Mouse (Mus musculus) CH12.LX (cell line): ENCODE results near the gene Kcnk6.

Experiments
- CHD2 ChIP-seq: IDR thresholded peaks from 2 replicates; pipeline ENCODE4 v1.6.1; 2011; ENCODE audit warnings: low read length, improper control_type of control experiment
- CTCF ChIP-seq, 2 experiments: IDR thresholded peaks in 1 of 2; conservative IDR thresholded peaks in 1 of 2; 2 replicates each; pipeline ENCODE4 v1.5.1; 2011 to 2012; ENCODE audit warnings: low read depth in 2 of 2, low read length in 2 of 2, improper control_type of control experiment in 1 of 2, inconsistent platforms in 1 of 2, mild to moderate bottlenecking in 1 of 2, moderate library complexity in 1 of 2
- EP300 ChIP-seq: IDR thresholded peaks from 2 replicates; pipeline ENCODE4 v1.6.1; 2011; ENCODE audit warnings: low read length, improper control_type of control experiment
- GABPA ChIP-seq: IDR thresholded peaks from 2 replicates; pipeline ENCODE4 v1.6.1; 2012; ENCODE audit warnings: low read depth, low read length, improper control_type of control experiment, inconsistent platforms; ENCODE audit not compliant: insufficient replicate concordance
- NRF1 ChIP-seq: IDR thresholded peaks from 2 replicates; pipeline ENCODE4 v1.6.1; 2014; ENCODE audit warnings: low read depth, mild to moderate bottlenecking, inconsistent platforms, low read length, improper control_type of control experiment, moderate library complexity
- POLR2A ChIP-seq: IDR thresholded peaks from 2 replicates; pipeline ENCODE4 v1.6.1; 2011; ENCODE audit warnings: low read depth, mild to moderate bottlenecking, improper control_type of control experiment, low read length
- POLR2AphosphoS2 ChIP-seq: IDR thresholded peaks from 2 replicates; pipeline ENCODE4 v1.6.1; 2011; ENCODE audit warnings: low read depth, low read length, improper control_type of control experiment
- SIN3A ChIP-seq: IDR thresholded peaks from 2 replicates; pipeline ENCODE4 v1.6.1; 2012; ENCODE audit warnings: low read length, improper control_type of control experiment, inconsistent platforms
- TCF12 ChIP-seq: IDR thresholded peaks from 2 replicates; pipeline ENCODE4 v1.6.1; 2014; ENCODE audit warnings: low read depth, mild to moderate bottlenecking, inconsistent platforms, low read length, improper control_type of control experiment
- ZMIZ1 ChIP-seq: IDR thresholded peaks from 2 replicates; pipeline ENCODE4 v1.6.1; 2012; ENCODE audit warnings: low read depth, mild to moderate bottlenecking, inconsistent platforms, low read length, improper control_type of control experiment

DNA sequence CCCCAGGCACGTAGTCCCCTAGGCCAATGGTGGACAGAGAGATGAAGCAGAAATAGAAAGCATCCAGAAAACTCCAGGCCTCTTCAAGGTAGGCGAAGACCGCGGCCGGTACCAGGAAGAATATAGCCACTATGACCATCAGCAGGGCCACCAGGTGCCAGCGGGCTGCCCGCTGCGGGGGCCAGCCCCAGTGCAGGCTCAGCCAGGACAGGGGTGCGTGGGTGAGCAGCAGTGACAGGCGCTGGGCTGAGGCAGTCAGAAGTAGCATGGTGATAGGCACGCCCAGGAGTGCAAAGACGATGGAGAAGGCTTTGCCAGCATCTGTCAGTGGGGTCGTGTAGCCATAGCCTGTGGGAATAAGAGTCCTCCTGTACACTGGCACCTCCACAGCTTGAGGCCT, 6.8 kb downstream of the Kcnk6 start:
- TF ChIP-seq GABPA, result no peak
- no peak for TF ChIP-seq CTCF (conservative IDR thresholded peaks at IDR 0.05 in 1 of 2, IDR thresholded peaks at IDR 0.05 in 1 of 2; ENCODE audit: low read depth in 2 of 2, low read length in 2 of 2)
- TF ChIP-seq CHD2, result no peak
- no peak for TF ChIP-seq POLR2AphosphoS2
- TF ChIP-seq TCF12, result no peak
- no peak for TF ChIP-seq SIN3A
- no peak for TF ChIP-seq POLR2A
- TF ChIP-seq NRF1, result no peak
- no peak for TF ChIP-seq EP300
- no peak for TF ChIP-seq ZMIZ1
